Mouse (Mus musculus): Measurements from ENCODE around the gene Nup210l.

GRCm38 (mm10) chr3:90151086-90151740 is 47.3 kb downstream of the Nup210l start:
- no peak for TF ChIP-seq MYOG (IDR thresholded peaks at IDR 0.05; ENCODE audit: control insufficient read depth in 1 of 3, insufficient read depth in 1 of 3, insufficient read length in 2 of 3, low read depth in 2 of 3)
- TF ChIP-seq E2F4 (IDR thresholded peaks at IDR 0.05; ENCODE audit: insufficient read depth) = no peak
- TF ChIP-seq POLR2A (IDR thresholded peaks at IDR 0.05; ENCODE audit: insufficient read length, low read depth) = no peak
- TF ChIP-seq MAX (IDR thresholded peaks at IDR 0.05; ENCODE audit: low read depth) = no peak
- no peak for TF ChIP-seq CEBPB (IDR thresholded peaks at IDR 0.05; ENCODE audit: insufficient read depth, poor library complexity, severe bottlenecking)
- no peak for TF ChIP-seq USF1 (IDR thresholded peaks at IDR 0.05; ENCODE audit: low read depth)

Measured in myocyte (in vitro differentiated cells).